Mouse (Mus musculus) CD4-positive, CD25-positive, alpha-beta regulatory T cell, adult 2 months (primary cell): ENCODE data around the gene Tnrc6a.

Source experiments
- DNase-seq: peaks from one replicate; pipeline ENCODE4 v3.0.0-alpha.2; 2012; ENCODE audit warnings: low read depth, low spot score

The Tnrc6a gene

GRCm38 (mm10) chr7:123235449-123235848, 111.8 kb downstream of the Tnrc6a start:
- DNase-seq, result peak; percentile 35

GRCm38 (mm10) chr7:123238621-123239020, 114.9 kb downstream of the Tnrc6a start:
- DNase-seq, result no peak

GRCm38 (mm10) chr7:123240064-123240463, 116.4 kb downstream of the Tnrc6a start:
- peak; percentile 11 for DNase-seq

- DNase-seq, result no peak
Observed at GRCm38 (mm10) chr7:123242241-123242640, 118.6 kb downstream of the Tnrc6a start.

GRCm38 (mm10) chr7:123244833-123245232, 121.1 kb downstream of the Tnrc6a start:
- no peak for DNase-seq
